Mouse (Mus musculus): ENCODE data around the gene Fam160a1. TPM values are rescaled to one million over a fixed set of nuclear protein-coding genes. Genes with fewer than 3 reads are reported as not detected.

Fam160a1 gene
- polyA plus RNA-seq, 1 experiment from 2014 or later = 9.5 TPM

- H3K27ac ChIP-seq = peak overlapping the region; percentile 63
- 47% methylated on average over 10 of the region's 10 CpGs for WGBS
- no peak overlapping the region for H3K9ac ChIP-seq
Observed at GRCm38 (mm10) chr3:85776707-85777106, 40.4 kb downstream of the Fam160a1 start.

GRCm38 (mm10) chr3:85776126-85776525 lies 41.0 kb downstream of the Fam160a1 start:
- no peak overlapping the region for H3K9ac ChIP-seq
- 0 out of 2 replicates have a peak overlapping the region, but pooled peaks have one; percentile 63 for H3K27ac ChIP-seq
- H3K4me2 ChIP-seq = no peak overlapping the region
- 0 out of 2 replicates have a peak, but pooled peaks cover 4% of the 10 kb centered on the region for H3K27me3 ChIP-seq
- H3K4me3 ChIP-seq = no peak overlapping the region
- no peaks in the 10 kb centered on the region for H3K36me3 ChIP-seq
- H3K9me3 ChIP-seq = no peaks in the 10 kb centered on the region
- no peak for ATAC-seq (ENCODE audit: insufficient number of reproducible peaks, low FRiP score, low TSS enrichment, low read depth)
- H3K4me1 ChIP-seq = peaks cover 8% of the 10 kb centered on the region; the same call in 1 of the 2 replicates
- WGBS = 66% methylated on average over 6 of the region's 6 CpGs

More at GRCm38 (mm10) chr3:85776707-85777106, 40.4 kb downstream of the Fam160a1 start:
- Histone ChIP-seq H3K4me1 (peaks cover 8% of the 10 kb centered on the region; the same call in 1 of the 2 replicates), H3K36me3 (no peaks in the 10 kb centered on the region), H3K4me3 (no peak overlapping the region), H3K4me2 (0 out of 2 replicates have a peak overlapping the region, but pooled peaks have one; percentile 20), H3K9me3 (no peaks in the 10 kb centered on the region), H3K27me3 (0 out of 2 replicates have a peak, but pooled peaks cover 4% of the 10 kb centered on the region)
- 0 out of 2 replicates have a peak, but pooled peaks have one; percentile 19 for ATAC-seq (ENCODE audit: insufficient number of reproducible peaks, low FRiP score, low TSS enrichment, low read depth)

GRCm38 (mm10) chr3:85773886-85774285 lies 43.2 kb downstream of the Fam160a1 start:
- WGBS = 65% methylated on average over 4 of the region's 4 CpGs
- Histone ChIP-seq H3K9ac (no peak overlapping the region), H3K9me3 (no peaks in the 10 kb centered on the region)

GRCm38 (mm10) chr3:85773425-85773824 lies 43.7 kb downstream of the Fam160a1 start:
- H3K4me3 ChIP-seq = no peak overlapping the region
- no peaks in the 10 kb centered on the region for H3K9me3 ChIP-seq
- H3K9ac ChIP-seq = no peak overlapping the region
- ATAC-seq (ENCODE audit: insufficient number of reproducible peaks, low FRiP score, low TSS enrichment, low read depth) = no peak
- no peaks in the 10 kb centered on the region for H3K36me3 ChIP-seq
- H3K27me3 ChIP-seq = 0 out of 2 replicates have a peak, but pooled peaks cover 4% of the 10 kb centered on the region
- WGBS = 49% methylated on average over 3 of the region's 3 CpGs
- no peak overlapping the region for H3K4me2 ChIP-seq
- H3K4me1 ChIP-seq = peaks cover 8% of the 10 kb centered on the region; the same call in 1 of the 2 replicates
- no peak overlapping the region for H3K27ac ChIP-seq

More at GRCm38 (mm10) chr3:85773886-85774285, 43.2 kb downstream of the Fam160a1 start:
- H3K36me3 ChIP-seq = no peaks in the 10 kb centered on the region
- no peak overlapping the region for H3K4me2 ChIP-seq
- no peak overlapping the region for H3K4me3 ChIP-seq
- no peak for ATAC-seq (ENCODE audit: insufficient number of reproducible peaks, low FRiP score, low TSS enrichment, low read depth)
- 0 out of 2 replicates have a peak, but pooled peaks cover 4% of the 10 kb centered on the region for H3K27me3 ChIP-seq
- H3K27ac ChIP-seq = no peak overlapping the region
- peaks cover 8% of the 10 kb centered on the region; the same call in 1 of the 2 replicates for H3K4me1 ChIP-seq

GRCm38 (mm10) chr3:85764937-85765337 lies 52.2 kb downstream of the Fam160a1 start:
- no peak overlapping the region for H3K9ac ChIP-seq
- WGBS = 45% methylated on average over 7 of the region's 7 CpGs
- ATAC-seq (ENCODE audit: insufficient number of reproducible peaks, low FRiP score, low TSS enrichment, low read depth) = no peak

GRCm38 (mm10) chr3:85764008-85764834 lies 52.9 kb downstream of the Fam160a1 start:
- Histone ChIP-seq H3K4me3 (no peak overlapping the region), H3K9me3 (no peaks in the 10 kb centered on the region), H3K27me3 (no peaks in the 10 kb centered on the region), H3K4me2 (no peak overlapping the region), H3K27ac (no peak overlapping the region), H3K36me3 (no peaks in the 10 kb centered on the region), H3K9ac (no peak overlapping the region), H3K4me1 (peaks cover 7% of the 10 kb centered on the region)
- WGBS = 34% methylated on average over 18 of the region's 18 CpGs
- no peak for ATAC-seq (ENCODE audit: insufficient number of reproducible peaks, low FRiP score, low TSS enrichment, low read depth)

More at GRCm38 (mm10) chr3:85764937-85765337, 52.2 kb downstream of the Fam160a1 start:
- Histone ChIP-seq H3K27ac (no peak overlapping the region), H3K36me3 (no peaks in the 10 kb centered on the region), H3K27me3 (no peaks in the 10 kb centered on the region), H3K4me3 (no peak overlapping the region), H3K4me1 (peaks cover 7% of the 10 kb centered on the region), H3K4me2 (no peak overlapping the region), H3K9me3 (no peaks in the 10 kb centered on the region)

- no peaks in the 10 kb centered on the region for H3K27me3 ChIP-seq
- H3K36me3 ChIP-seq = no peaks in the 10 kb centered on the region
- ATAC-seq (ENCODE audit: insufficient number of reproducible peaks, low FRiP score, low TSS enrichment, low read depth) = no peak
- 22% methylated on average over 2 of the region's 2 CpGs for WGBS
- no peaks in the 10 kb centered on the region; the same call in 1 of the 2 replicates for H3K4me1 ChIP-seq
- H3K4me3 ChIP-seq = no peak overlapping the region
- H3K9ac ChIP-seq = no peak overlapping the region
- no peaks in the 10 kb centered on the region for H3K9me3 ChIP-seq
- no peak overlapping the region for H3K4me2 ChIP-seq
- no peak overlapping the region for H3K27ac ChIP-seq
Observed at GRCm38 (mm10) chr3:85757944-85758343, 59.1 kb downstream of the Fam160a1 start.

GRCm38 (mm10) chr3:85757435-85757834 lies 59.7 kb downstream of the Fam160a1 start:
- no peak overlapping the region for H3K4me3 ChIP-seq
- peaks cover 4% of the 10 kb centered on the region; the same call in 1 of the 2 replicates for H3K4me1 ChIP-seq
- H3K36me3 ChIP-seq = no peaks in the 10 kb centered on the region
- no peak overlapping the region for H3K9ac ChIP-seq
- H3K27me3 ChIP-seq = no peaks in the 10 kb centered on the region
- 81% methylated on average over 4 of the region's 4 CpGs for WGBS
- no peak overlapping the region for H3K27ac ChIP-seq
- ATAC-seq (ENCODE audit: insufficient number of reproducible peaks, low FRiP score, low TSS enrichment, low read depth) = no peak
- H3K9me3 ChIP-seq = no peaks in the 10 kb centered on the region
- H3K4me2 ChIP-seq = no peak overlapping the region

- no peak overlapping the region for H3K9ac ChIP-seq
- H3K36me3 ChIP-seq = no peaks in the 10 kb centered on the region
- H3K4me3 ChIP-seq = no peak overlapping the region
- no peaks in the 10 kb centered on the region for H3K9me3 ChIP-seq
- ATAC-seq (ENCODE audit: insufficient number of reproducible peaks, low FRiP score, low TSS enrichment, low read depth) = no peak
- H3K4me1 ChIP-seq = peaks cover 14% of the 10 kb centered on the region
- H3K4me2 ChIP-seq = no peak overlapping the region
- no peak overlapping the region for H3K27ac ChIP-seq
- 69% methylated on average over 4 of the region's 4 CpGs for WGBS
- no peaks in the 10 kb centered on the region for H3K27me3 ChIP-seq
Observed at GRCm38 (mm10) chr3:85749348-85749747, 67.7 kb downstream of the Fam160a1 start.

GRCm38 (mm10) chr3:85748863-85749262 lies 68.2 kb downstream of the Fam160a1 start:
- no peak overlapping the region for H3K27ac ChIP-seq
- no peak for ATAC-seq (ENCODE audit: insufficient number of reproducible peaks, low FRiP score, low TSS enrichment, low read depth)
- no peak overlapping the region for H3K4me2 ChIP-seq
- H3K9me3 ChIP-seq = no peaks in the 10 kb centered on the region
- H3K9ac ChIP-seq = no peak overlapping the region
- H3K4me3 ChIP-seq = no peak overlapping the region
- no peaks in the 10 kb centered on the region for H3K36me3 ChIP-seq
- H3K27me3 ChIP-seq = no peaks in the 10 kb centered on the region
- WGBS = 27% methylated on average over 4 of the region's 4 CpGs
- H3K4me1 ChIP-seq = peaks cover 14% of the 10 kb centered on the region

GRCm38 (mm10) chr3:85746116-85746515 lies 71.0 kb downstream of the Fam160a1 start:
- WGBS = 16% methylated on average over 4 of the region's 4 CpGs
- no peak overlapping the region for H3K27ac ChIP-seq
- no peaks in the 10 kb centered on the region for H3K9me3 ChIP-seq
- H3K36me3 ChIP-seq = no peaks in the 10 kb centered on the region
- peaks cover 10% of the 10 kb centered on the region for H3K4me1 ChIP-seq
- ATAC-seq (ENCODE audit: insufficient number of reproducible peaks, low FRiP score, low TSS enrichment, low read depth) = no peak
- H3K4me3 ChIP-seq = no peak overlapping the region
- no peak overlapping the region for H3K4me2 ChIP-seq
- H3K9ac ChIP-seq = no peak overlapping the region
- no peaks in the 10 kb centered on the region for H3K27me3 ChIP-seq

GRCm38 (mm10) chr3:85741767-85742166 lies 75.3 kb downstream of the Fam160a1 start:
- Histone ChIP-seq H3K9me3 (no peaks in the 10 kb centered on the region), H3K27ac (no peak overlapping the region), H3K4me3 (no peak overlapping the region), H3K4me2 (no peak overlapping the region), H3K27me3 (no peaks in the 10 kb centered on the region), H3K36me3 (no peaks in the 10 kb centered on the region), H3K9ac (no peak overlapping the region), H3K4me1 (peaks cover 3% of the 10 kb centered on the region; the same call in 1 of the 2 replicates)
- no peak for ATAC-seq (ENCODE audit: insufficient number of reproducible peaks, low FRiP score, low TSS enrichment, low read depth)
- WGBS = 72% methylated on average over 3 of the region's 3 CpGs

All from limb, embryonic 15.5 days (tissue).